Mouse (Mus musculus) effector memory CD4-positive, alpha-beta T cell, adult 7 months (primary cell): Measurements from ENCODE around the gene Gm3002. TPM values are rescaled to one million over a fixed set of nuclear protein-coding genes. Genes with fewer than 3 reads are reported as not detected.

ENCODE experiments used
- polyA plus RNA-seq: library from polyadenylated mRNA; unstranded; fragments of 100-300 nt; shearing (Covaris generic); gene quantifications from one replicate; pipeline ENCODE4 v1.2.1, GENCODE M21; 2017

Gene Gm3002
- not detected for polyA plus RNA-seq

DNA sequence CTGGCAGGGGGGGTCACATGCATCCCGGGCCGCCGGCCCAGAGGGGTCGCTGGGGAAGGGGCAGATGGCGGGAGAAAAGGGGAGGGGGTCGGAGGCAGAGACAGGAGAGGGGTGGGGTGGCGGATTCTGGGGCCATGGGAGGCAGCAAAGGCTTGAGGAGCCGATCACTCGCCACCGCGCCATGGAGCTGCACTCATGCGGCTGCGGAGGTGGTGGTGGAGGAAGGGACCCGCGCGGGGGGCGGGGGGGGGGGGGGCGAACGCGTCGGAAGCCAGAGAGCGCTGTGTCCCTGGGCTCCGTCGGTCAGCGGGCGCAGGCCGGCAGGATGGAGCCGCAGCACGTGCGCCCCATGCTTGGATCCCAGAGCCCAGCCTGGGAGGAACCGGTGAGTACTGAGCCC, at the start of gene Gm3002:
Gene Gm3002, plus strand, starts transcription at position 301 of the 400 bp plus-strand sequence.

DNA sequence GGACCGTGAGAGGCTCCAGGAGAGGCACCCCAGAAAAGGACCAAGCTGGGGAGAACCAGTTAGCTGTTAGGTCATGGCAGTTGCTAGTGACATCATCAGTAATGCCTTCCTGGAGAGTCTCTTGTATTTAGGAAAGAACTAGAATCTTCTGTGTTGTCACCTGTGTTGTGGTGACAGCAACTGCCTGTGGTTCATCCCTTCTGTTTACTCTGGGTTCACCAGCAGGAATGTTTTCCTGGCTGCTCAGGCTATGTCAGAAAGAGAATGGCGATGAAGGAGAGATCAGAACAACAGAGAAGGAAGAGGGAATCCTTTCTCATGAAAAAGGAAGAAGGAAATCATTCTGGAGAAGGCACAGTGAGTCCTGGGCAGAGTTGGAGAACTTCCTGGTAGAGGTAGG, 36.1 kb downstream of the Gm3002 start, which contains the start of gene Gm3033:
Gene Gm3033, plus strand, starts transcription at position 301 of the 400 bp plus-strand sequence.

DNA sequence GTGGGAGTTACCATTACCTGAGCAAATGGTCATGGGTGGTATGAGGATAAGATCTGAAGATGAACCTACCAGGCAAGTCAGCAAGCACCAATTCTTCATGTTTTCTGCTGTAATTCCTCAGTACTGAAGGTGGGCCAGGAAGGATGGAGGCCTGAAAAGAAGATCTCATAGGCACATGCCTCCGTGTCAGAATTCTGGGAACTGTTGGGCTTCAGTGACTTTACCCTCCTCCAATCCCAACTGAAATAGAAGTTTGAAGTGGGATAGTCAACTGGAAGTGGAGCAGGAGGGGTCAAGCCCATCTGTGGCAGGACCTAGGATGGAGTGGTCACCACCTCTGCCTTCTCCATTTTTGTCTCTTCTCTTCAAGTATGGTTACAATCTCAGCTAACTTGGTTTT, 74.0 kb downstream of the Gm3002 start, which contains the start of gene Gm2916:
Gene Gm2916, plus strand, starts transcription at position 301 of the 400 bp plus-strand sequence.

DNA sequence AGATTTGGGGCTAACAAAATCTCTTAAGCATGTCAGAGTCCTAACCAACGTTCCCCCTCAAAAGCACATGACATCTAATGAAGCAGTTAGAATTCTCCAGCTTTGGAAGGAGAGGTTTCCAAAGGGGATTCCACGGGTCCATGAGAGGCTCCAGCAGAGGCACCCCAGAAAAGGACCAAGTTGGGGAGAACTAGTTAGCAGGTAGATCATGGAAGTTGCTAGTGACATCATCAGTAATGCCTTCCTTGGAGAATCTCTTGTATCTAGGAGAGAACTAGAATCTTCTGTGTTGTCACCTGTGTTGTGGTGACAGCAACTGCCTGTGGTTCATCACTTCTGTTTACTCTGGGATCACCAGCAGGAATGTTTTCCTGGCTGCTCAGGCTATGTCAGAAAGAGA, 121.6 kb downstream of the Gm3002 start, which contains the start of gene Gm3029:
Gene Gm3029, plus strand, starts transcription at position 301 of the 400 bp plus-strand sequence.

DNA sequence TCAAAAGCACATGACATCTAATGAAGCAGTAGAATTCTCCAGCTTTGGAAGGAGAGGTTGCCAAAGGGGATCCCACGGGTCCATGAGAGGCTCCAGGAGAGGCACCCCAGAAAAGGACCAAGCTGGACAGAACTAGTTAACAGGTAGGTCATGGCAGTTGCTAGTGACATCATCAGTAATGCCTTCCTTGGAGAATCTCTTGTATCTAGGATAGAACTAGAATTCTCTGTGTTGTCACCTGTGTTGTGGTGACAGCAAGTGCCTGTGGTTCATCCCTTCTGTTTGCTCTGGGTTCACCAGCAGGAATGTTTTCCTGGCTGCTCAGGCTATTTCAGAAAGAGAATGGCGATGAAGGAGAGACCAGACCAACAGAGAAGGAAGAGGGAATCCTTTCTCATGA, 153.4 kb downstream of the Gm3002 start, which contains the start of gene Gm3095:
Gene Gm3095, plus strand, starts transcription at position 301 of the 400 bp plus-strand sequence.

DNA sequence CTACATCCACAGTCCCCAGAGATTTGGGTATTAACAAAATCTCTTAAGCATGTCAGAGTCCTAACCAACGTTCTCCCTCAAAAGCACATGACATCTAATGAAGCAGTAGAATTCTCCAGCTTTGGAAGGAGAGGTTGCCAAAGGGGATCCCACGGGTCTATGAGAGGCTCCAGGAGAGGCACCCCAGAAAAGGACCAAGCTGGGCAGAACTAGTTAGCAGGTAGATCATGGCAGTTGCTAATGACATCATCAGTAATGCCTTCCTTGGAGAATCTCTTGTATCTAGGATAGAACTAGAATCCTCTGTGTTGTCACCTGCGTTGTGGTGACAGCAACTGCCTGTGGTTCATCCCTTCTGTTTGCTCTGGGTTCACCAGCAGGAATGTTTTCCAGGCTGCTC, 188.2 kb downstream of the Gm3002 start, which contains the start of gene Gm3099:
Gene Gm3099, plus strand, starts transcription at position 301 of the 400 bp plus-strand sequence.

Other genes starting within 250 kb of the Gm3002 start
- gene Gm3012, start 175.6 kb upstream of the Gm3002 start, polyA plus RNA-seq, result not detected
- gene Gm3020, start 158.0 kb upstream of the Gm3002 start, polyA plus RNA-seq, result not detected
- gene Gm3043, start 121.3 kb upstream of the Gm3002 start, polyA plus RNA-seq, result not detected
- gene Gm3033, start 36.2 kb downstream of the Gm3002 start, polyA plus RNA-seq, result not detected
- not detected for gene Gm2916, start 74.1 kb downstream of the Gm3002 start, polyA plus RNA-seq
- gene Gm3029, start 121.7 kb downstream of the Gm3002 start, polyA plus RNA-seq, result not detected
- gene Gm3095, start 153.5 kb downstream of the Gm3002 start, polyA plus RNA-seq, result not detected
- not detected for gene Gm3099, start 188.3 kb downstream of the Gm3002 start, polyA plus RNA-seq
- not detected for gene Gm5796, start 213.9 kb downstream of the Gm3002 start, polyA plus RNA-seq